Mouse (Mus musculus) liver, embryonic 14.5 days (tissue): Measurements from ENCODE around the gene Adamts4.
"Not testable (repeated sequence)": the region's sequence is repeated elsewhere in the genome, so short reads cannot be mapped to it uniquely, and the experiment has no call there.

Experiments used
- CTCF ChIP-seq: IDR thresholded peaks from 2 replicates; pipeline ENCODE4 v1.5.1; 2016; ENCODE audit warnings: antibody characterized with exemption, low read depth, control low read depth
- EP300 ChIP-seq: IDR thresholded peaks from 2 replicates; pipeline ENCODE4 v1.6.1; 2016; ENCODE audit warnings: antibody characterized with exemption, low read depth

DNA sequence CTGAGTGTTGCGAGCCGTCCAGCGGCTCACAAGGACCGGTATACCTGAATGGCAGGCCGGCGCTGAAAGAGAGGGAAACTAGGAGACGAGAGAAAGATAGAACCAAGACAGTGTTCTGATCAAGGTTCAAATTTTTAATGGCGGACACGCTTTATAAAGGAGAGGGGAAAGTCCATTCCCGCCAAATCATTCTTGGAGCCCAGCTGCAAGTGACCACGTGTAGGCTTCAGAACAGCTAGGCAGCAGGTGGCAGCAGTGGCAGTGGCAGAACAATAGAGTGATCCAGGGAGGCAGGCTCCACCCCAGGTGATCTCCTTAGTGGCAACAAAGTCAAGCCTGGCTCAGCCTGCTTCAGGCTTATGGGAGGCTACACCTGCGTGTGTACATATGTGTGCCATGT, 8.3 kb upstream of the Adamts4 start:
- not testable (repeated sequence) for TF ChIP-seq CTCF, EP300
